Mouse (Mus musculus): ENCODE results near the gene Pou2af1. TPM values are rescaled to one million over a fixed set of nuclear protein-coding genes. Genes with fewer than 3 reads are reported as not detected.

Pou2af1 gene
- polyA plus RNA-seq (2015; fragmentation: Nextera tagmentation; extraction: Ambion mirVana) = 0.29 and 0.45 TPM in 2 replicates

- no peaks in the 10 kb centered on the region for H3K27me3 ChIP-seq (replicated peaks; ENCODE audit: insufficient read depth, low read length)
- H3K36me3 ChIP-seq (ENCODE audit: insufficient read depth, low read length) = no peaks in the 10 kb centered on the region
- H3K4me2 ChIP-seq (replicated peaks; ENCODE audit: low read depth, low read length) = no peak within 1 kb of the TSS
- DNase-seq (ENCODE audit: low spot score) (no peak), ATAC-seq (no peak)
- WGBS = 70% methylated on average over 20 of the region's 20 CpGs
- no peaks in the 10 kb centered on the region for H3K4me1 ChIP-seq (ENCODE audit: insufficient read depth, low read depth, low read length)
- no peaks in the 10 kb centered on the region for H3K9me3 ChIP-seq (ENCODE audit: low read length)
- no peak within 1 kb of the TSS for H3K4me3 ChIP-seq (ENCODE audit: low read depth, low read length)
- no peak within 1 kb of the TSS for H3K9ac ChIP-seq (replicated peaks; ENCODE audit: low read depth)
- TF ChIP-seq CTCF (IDR thresholded peaks at IDR 0.05) = no peak
- TF ChIP-seq EP300 (IDR thresholded peaks at IDR 0.05) = no peak
- no peak within 1 kb of the TSS for H3K27ac ChIP-seq (ENCODE audit: low read length)
Measured at GRCm38 (mm10) chr9:51213023-51213728, at the start of gene Pou2af1. Pou2af1 (plus strand) TSS chr9:51213708.

DNA sequence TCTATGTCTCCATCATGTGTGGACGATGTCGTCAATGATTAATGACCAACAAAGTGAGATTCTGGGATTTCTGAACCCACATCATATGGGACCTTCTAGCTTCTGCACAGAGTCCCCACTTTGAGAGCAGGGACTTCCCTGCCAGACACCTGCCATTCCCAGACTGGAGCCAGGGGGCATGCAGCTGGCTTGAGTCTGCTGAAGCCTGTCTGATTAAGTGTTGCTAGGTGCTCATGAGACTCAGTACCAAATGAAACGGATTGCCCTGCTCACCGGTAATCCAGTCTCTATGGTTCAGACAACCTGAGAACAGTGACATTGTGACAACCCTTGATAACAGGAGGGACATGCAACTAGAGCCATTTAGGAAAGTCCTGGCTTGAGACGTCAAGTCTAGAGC is 49.5 kb upstream of the Pou2af1 start:
- H3K4me1 ChIP-seq (ENCODE audit: insufficient read depth, low read depth, low read length) = 0 out of 2 replicates have a peak, but pooled peaks cover 6% of the 10 kb centered on the region
- no peak for TF ChIP-seq EP300 (IDR thresholded peaks at IDR 0.05)
- peak; percentile 37; the same call in 1 of the 2 replicates for TF ChIP-seq CTCF (IDR thresholded peaks at IDR 0.05)

DNA sequence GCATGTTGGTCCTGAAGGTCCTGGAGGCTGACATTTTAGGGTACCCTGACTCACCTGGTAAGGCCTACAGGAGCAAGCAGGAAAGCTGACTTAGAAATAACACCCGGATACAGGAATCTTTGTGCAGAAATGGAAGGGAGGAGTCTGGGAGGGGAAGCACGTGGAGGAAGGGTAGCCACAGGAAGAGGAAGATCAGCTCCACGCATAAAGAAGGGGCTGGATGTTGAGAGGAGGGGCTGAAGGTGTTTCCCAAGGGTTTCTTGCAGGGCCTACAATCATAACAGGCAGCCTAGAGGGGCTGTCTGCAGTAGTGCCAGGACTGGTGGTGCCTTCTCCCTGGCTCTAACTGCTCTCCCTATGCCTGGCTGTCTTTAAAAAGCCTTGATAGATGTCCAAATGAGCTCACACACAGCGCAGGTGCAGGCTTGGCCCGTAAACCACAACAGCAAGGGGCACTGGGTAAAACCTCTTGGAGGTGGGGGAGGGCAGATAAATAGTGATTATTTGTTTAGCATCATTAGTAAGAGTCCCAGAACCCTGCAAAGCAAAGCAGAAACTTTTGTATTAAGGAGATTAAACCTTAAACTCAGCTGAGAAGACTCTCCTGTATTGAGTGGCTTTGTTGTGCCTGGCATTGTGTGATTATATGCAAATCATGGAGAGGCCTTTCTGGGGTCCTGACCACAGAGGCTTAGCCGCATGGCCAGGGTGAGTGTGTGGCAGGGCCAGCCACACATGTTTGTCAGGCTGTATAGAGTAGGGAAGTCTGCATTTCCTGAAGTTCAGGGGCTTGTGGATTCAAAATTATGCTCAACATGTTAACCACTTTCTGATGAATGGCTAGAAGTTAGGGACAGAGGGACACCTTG is 48.0 kb upstream of the Pou2af1 start, which contains the start of gene Gm32742:
Gene Gm32742 (minus strand): TSS at position 206 of the 869 bp plus-strand sequence.
- Histone ChIP-seq H3K27ac (ENCODE audit: low read length) (no peak within 1 kb of the TSS), H3K9me3 (ENCODE audit: low read length) (no peaks in the 10 kb centered on the region), H3K27me3 (replicated peaks; ENCODE audit: insufficient read depth, low read length) (no peaks in the 10 kb centered on the region), H3K9ac (replicated peaks; ENCODE audit: low read depth) (no peak within 1 kb of the TSS), H3K4me3 (ENCODE audit: low read depth, low read length) (no peak within 1 kb of the TSS), H3K4me1 (ENCODE audit: insufficient read depth, low read depth, low read length) (0 out of 2 replicates have a peak, but pooled peaks cover 6% of the 10 kb centered on the region), H3K4me2 (replicated peaks; ENCODE audit: low read depth, low read length) (no peak within 1 kb of the TSS), H3K36me3 (ENCODE audit: insufficient read depth, low read length) (no peaks in the 10 kb centered on the region)
- TF ChIP-seq CTCF (IDR thresholded peaks at IDR 0.05) (no peak), EP300 (IDR thresholded peaks at IDR 0.05) (no peak)
- WGBS = 47% methylated on average over 6 of the region's 6 CpGs
- DNase-seq (ENCODE audit: low spot score) (no peak), ATAC-seq (no peak)

More for the DNA sequence above, 49.5 kb upstream of the Pou2af1 start:
- Histone ChIP-seq H3K9me3 (ENCODE audit: low read length) (no peaks in the 10 kb centered on the region), H3K27ac (ENCODE audit: low read length) (no peak overlapping the region), H3K36me3 (ENCODE audit: insufficient read depth, low read length) (no peaks in the 10 kb centered on the region), H3K4me2 (replicated peaks; ENCODE audit: low read depth, low read length) (no peak overlapping the region), H3K4me3 (ENCODE audit: low read depth, low read length) (no peak overlapping the region), H3K9ac (replicated peaks; ENCODE audit: low read depth) (no peak overlapping the region), H3K27me3 (replicated peaks; ENCODE audit: insufficient read depth, low read length) (no peaks in the 10 kb centered on the region)
- ATAC-seq (no peak), DNase-seq (ENCODE audit: low spot score) (no peak)
- 83% methylated on average over 5 of the region's 5 CpGs for WGBS

DNA sequence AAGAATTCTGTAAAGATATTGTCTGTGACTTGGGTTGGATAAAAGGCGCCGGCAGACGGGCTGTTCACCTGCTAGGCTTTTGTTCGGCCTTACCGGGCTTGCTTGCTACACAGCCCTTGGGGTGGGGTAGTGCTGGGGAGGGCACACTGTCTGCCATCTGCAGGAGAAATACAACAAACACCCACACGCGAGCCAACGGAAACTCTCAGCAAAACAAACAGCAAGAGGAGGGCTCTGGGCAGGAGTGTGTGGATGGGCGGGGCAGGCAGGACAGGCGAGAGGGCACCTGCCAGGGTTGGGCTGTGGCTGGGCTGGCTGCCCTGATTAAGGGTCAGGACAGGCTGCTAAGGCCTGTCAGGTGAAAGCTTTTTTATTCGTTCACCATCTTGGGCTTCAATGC is 45.6 kb upstream of the Pou2af1 start:
- DNase-seq (ENCODE audit: low spot score) (peak; percentile 83), ATAC-seq (peak; percentile 83)
- TF ChIP-seq CTCF (IDR thresholded peaks at IDR 0.05) (peak; percentile 22; the same call in 1 of the 2 replicates), EP300 (IDR thresholded peaks at IDR 0.05) (no peak)
- 45% methylated on average over 11 of the region's 11 CpGs for WGBS
- Histone ChIP-seq H3K27ac (ENCODE audit: low read length) (peak overlapping the region; percentile 87), H3K27me3 (replicated peaks; ENCODE audit: insufficient read depth, low read length) (no peaks in the 10 kb centered on the region), H3K4me1 (ENCODE audit: insufficient read depth, low read depth, low read length) (0 out of 2 replicates have a peak, but pooled peaks cover 6% of the 10 kb centered on the region), H3K4me2 (replicated peaks; ENCODE audit: low read depth, low read length) (no peak overlapping the region), H3K4me3 (ENCODE audit: low read depth, low read length) (no peak overlapping the region), H3K9me3 (ENCODE audit: low read length) (no peaks in the 10 kb centered on the region), H3K36me3 (ENCODE audit: insufficient read depth, low read length) (no peaks in the 10 kb centered on the region), H3K9ac (replicated peaks; ENCODE audit: low read depth) (no peak overlapping the region)

DNA sequence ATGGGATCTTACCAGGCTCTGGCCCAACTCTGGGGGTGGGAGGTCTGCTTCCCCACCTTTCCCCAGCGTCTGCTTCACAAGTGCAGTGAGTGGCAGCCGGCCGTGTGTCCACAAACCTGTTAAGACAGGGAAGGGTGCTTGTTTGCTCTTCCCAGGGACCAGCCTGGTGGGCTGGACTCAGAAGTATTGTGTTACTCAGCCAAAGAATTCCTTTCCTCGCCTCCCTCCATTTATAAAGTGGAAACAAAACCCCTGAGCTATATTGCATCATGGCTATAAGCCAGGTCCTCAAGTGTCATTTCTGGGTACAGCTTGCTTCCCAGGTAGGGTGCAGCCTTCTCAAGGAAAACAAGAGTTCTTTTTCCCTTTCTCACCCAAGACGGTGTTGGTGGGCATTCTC is 44.8 kb upstream of the Pou2af1 start:
- H3K36me3 ChIP-seq (ENCODE audit: insufficient read depth, low read length) = no peaks in the 10 kb centered on the region
- H3K4me3 ChIP-seq (ENCODE audit: low read depth, low read length) = no peak overlapping the region
- peak; percentile 86 for ATAC-seq
- 31% methylated on average over 5 of the region's 5 CpGs for WGBS
- DNase-seq (ENCODE audit: low spot score) = peak; percentile 90
- H3K4me1 ChIP-seq (ENCODE audit: insufficient read depth, low read depth, low read length) = 0 out of 2 replicates have a peak, but pooled peaks cover 6% of the 10 kb centered on the region
- no peak overlapping the region for H3K4me2 ChIP-seq (replicated peaks; ENCODE audit: low read depth, low read length)
- H3K27me3 ChIP-seq (replicated peaks; ENCODE audit: insufficient read depth, low read length) = no peaks in the 10 kb centered on the region
- no peak for TF ChIP-seq CTCF (IDR thresholded peaks at IDR 0.05)
- TF ChIP-seq EP300 (IDR thresholded peaks at IDR 0.05) = peak; percentile 74; the same call in 1 of the 2 replicates
- H3K9me3 ChIP-seq (ENCODE audit: low read length) = no peaks in the 10 kb centered on the region
- no peak overlapping the region for H3K9ac ChIP-seq (replicated peaks; ENCODE audit: low read depth)
- peak overlapping the region; percentile 87 for H3K27ac ChIP-seq (ENCODE audit: low read length)

GRCm38 (mm10) chr9:51169133-51169532 is 44.4 kb upstream of the Pou2af1 start:
- H3K27ac ChIP-seq (ENCODE audit: low read length) = peak overlapping the region; percentile 87
- 51% methylated on average over 7 of the region's 7 CpGs for WGBS
- H3K4me1 ChIP-seq (ENCODE audit: insufficient read depth, low read depth, low read length) = 0 out of 2 replicates have a peak, but pooled peaks cover 6% of the 10 kb centered on the region
- DNase-seq (ENCODE audit: low spot score) = peak; percentile 70
- no peaks in the 10 kb centered on the region for H3K27me3 ChIP-seq (replicated peaks; ENCODE audit: insufficient read depth, low read length)
- no peak overlapping the region for H3K4me2 ChIP-seq (replicated peaks; ENCODE audit: low read depth, low read length)
- H3K4me3 ChIP-seq (ENCODE audit: low read depth, low read length) = no peak overlapping the region
- H3K9ac ChIP-seq (replicated peaks; ENCODE audit: low read depth) = no peak overlapping the region
- TF ChIP-seq EP300 (IDR thresholded peaks at IDR 0.05) = no peak; the same call in 1 of the 2 replicates
- no peaks in the 10 kb centered on the region for H3K9me3 ChIP-seq (ENCODE audit: low read length)
- H3K36me3 ChIP-seq (ENCODE audit: insufficient read depth, low read length) = no peaks in the 10 kb centered on the region
- peak; percentile 76 for ATAC-seq
